Mouse (Mus musculus) NIH3T3 (cell line): ENCODE results near the gene Zfp940.
A peak's percentile ranks its signal among the peaks of the same experiment; 100 is the strongest.
"Not testable (repeated sequence)": the region's sequence is repeated elsewhere in the genome, so short reads cannot be mapped to it uniquely, and the experiment has no call there.

Source experiments
- DNase-seq: peaks from one replicate; pipeline ENCODE4 v3.0.0-alpha.2; 2012; ENCODE audit warnings: low read depth

Zfp940 gene

GRCm38 (mm10) chr7:29853219-29853842, at the start of gene Zfp940:
Gene Zfp940, minus strand, starts transcription at chr7:29853669.
- peak; percentile 92 for DNase-seq

- no peak for DNase-seq
These were observed 44.9 kb upstream of the Zfp940 start for GRCm38 (mm10) chr7:29898351-29898750.

- DNase-seq, result no peak
These were observed 39.3 kb upstream of the Zfp940 start for GRCm38 (mm10) chr7:29892756-29893155.

GRCm38 (mm10) chr7:29890501-29890900, 37.0 kb upstream of the Zfp940 start:
- DNase-seq, result no peak

GRCm38 (mm10) chr7:29880916-29881315, 27.4 kb upstream of the Zfp940 start:
- DNase-seq, result no peak

GRCm38 (mm10) chr7:29880056-29880455, 26.6 kb upstream of the Zfp940 start:
- no peak for DNase-seq

GRCm38 (mm10) chr7:29877561-29877960, 24.1 kb upstream of the Zfp940 start:
- not testable (repeated sequence) for DNase-seq

GRCm38 (mm10) chr7:29874256-29874655, 20.8 kb upstream of the Zfp940 start:
- no peak for DNase-seq

- peak; percentile 14 for DNase-seq
These were observed 8.2 kb upstream of the Zfp940 start for GRCm38 (mm10) chr7:29861660-29862059.

- peak; percentile 97 for DNase-seq
These were observed 6.4 kb upstream of the Zfp940 start, which contains the start of gene Zfp420 for GRCm38 (mm10) chr7:29859532-29860517. Gene Zfp420, plus strand, starts transcription at chr7:29859979.

GRCm38 (mm10) chr7:29852831-29853218, 644 bp downstream of the Zfp940 start:
- no peak for DNase-seq

- DNase-seq, result peak; percentile 52
These were observed 8.9 kb downstream of the Zfp940 start for GRCm38 (mm10) chr7:29844616-29845015.

- no peak for DNase-seq
These were observed 11.4 kb downstream of the Zfp940 start for GRCm38 (mm10) chr7:29842105-29842504.

GRCm38 (mm10) chr7:29839256-29839655, 14.2 kb downstream of the Zfp940 start:
- no peak for DNase-seq

- DNase-seq, result no peak
These were observed 16.7 kb downstream of the Zfp940 start for GRCm38 (mm10) chr7:29836816-29837215.

GRCm38 (mm10) chr7:29829804-29830203, 23.7 kb downstream of the Zfp940 start:
- DNase-seq, result no peak

- no peak for DNase-seq
These were observed 25.5 kb downstream of the Zfp940 start for GRCm38 (mm10) chr7:29828001-29828400.

- peak; percentile 83 for DNase-seq
These were observed 34.7 kb downstream of the Zfp940 start for GRCm38 (mm10) chr7:29818619-29819254.

GRCm38 (mm10) chr7:29815910-29816429, 37.5 kb downstream of the Zfp940 start, which contains the start of gene Zfp790:
Gene Zfp790, plus strand, starts transcription at chr7:29816114.
- peak; percentile 94 for DNase-seq

- no peak for DNase-seq
These were observed 38.2 kb downstream of the Zfp940 start for GRCm38 (mm10) chr7:29815061-29815784.

- no peak for DNase-seq
These were observed 39.1 kb downstream of the Zfp940 start for GRCm38 (mm10) chr7:29814381-29814780.
